Mouse (Mus musculus) gastrocnemius, adult 2 months (tissue): ENCODE measurements around the gene Panx2. TPM values are rescaled to one million over a fixed set of nuclear protein-coding genes. Genes with fewer than 3 reads are reported as not detected.

Experiments
- DNase-seq: peaks from one replicate; pipeline ENCODE4 v3.0.0; 2022
- H3K27ac ChIP-seq: fragments of 200-600 bp; 2 replicates; pipeline ENCODE4 v1.8.1; 2022; ENCODE audit warnings: mild to moderate bottlenecking
- H3K4me3 ChIP-seq: fragments of 200-600 bp; 2 replicates; pipeline ENCODE4 v1.8.1; 2022; ENCODE audit warnings: mild to moderate bottlenecking, moderate library complexity
- CTCF ChIP-seq: fragments of 200-600 bp; IDR thresholded peaks from 2 replicates; pipeline ENCODE4 v1.8.1; 2022; ENCODE audit warnings: antibody characterized with exemption, mild to moderate bottlenecking, moderate library complexity
- intact Hi-C: fragments of 180-260 bp; cut with DNase I; formaldehyde crosslinking; loops from one replicate; pipeline ENCODE4 v1.15.1; 2025
- total RNA-seq, 2 experiments: library from RNA; stranded (reverse); gene quantifications; 2 replicates each; pipeline ENCODE4 v1.2.3; 2021

The Panx2 gene
- total RNA-seq, 2 experiments from 2014 or later: not detected

DNA sequence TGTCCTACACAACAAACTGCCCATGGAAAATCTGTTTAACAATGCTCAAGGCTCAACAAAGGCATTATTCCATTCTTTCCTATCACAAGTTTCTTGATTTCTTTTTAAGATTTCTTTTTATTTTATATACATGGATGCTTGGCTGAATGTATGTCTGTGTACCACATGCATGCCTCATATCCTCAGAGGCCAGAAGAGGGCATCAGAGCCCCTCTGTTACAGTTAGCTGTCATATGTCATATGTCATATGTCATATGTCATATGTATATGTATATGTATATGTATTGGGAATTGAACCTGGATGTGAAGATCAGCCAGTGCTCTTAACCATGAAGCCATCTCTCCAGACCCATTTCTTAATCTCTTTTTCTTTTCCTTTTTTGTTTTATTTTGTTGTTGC lies 58.5 kb downstream of the Panx2 start:
- DNase-seq: no peak
- Histone ChIP-seq H3K4me3 (no peak overlapping the region), H3K27ac (no peak overlapping the region)
- TF ChIP-seq CTCF: peak; percentile 50
- intact Hi-C loops: no loop called here

DNA sequence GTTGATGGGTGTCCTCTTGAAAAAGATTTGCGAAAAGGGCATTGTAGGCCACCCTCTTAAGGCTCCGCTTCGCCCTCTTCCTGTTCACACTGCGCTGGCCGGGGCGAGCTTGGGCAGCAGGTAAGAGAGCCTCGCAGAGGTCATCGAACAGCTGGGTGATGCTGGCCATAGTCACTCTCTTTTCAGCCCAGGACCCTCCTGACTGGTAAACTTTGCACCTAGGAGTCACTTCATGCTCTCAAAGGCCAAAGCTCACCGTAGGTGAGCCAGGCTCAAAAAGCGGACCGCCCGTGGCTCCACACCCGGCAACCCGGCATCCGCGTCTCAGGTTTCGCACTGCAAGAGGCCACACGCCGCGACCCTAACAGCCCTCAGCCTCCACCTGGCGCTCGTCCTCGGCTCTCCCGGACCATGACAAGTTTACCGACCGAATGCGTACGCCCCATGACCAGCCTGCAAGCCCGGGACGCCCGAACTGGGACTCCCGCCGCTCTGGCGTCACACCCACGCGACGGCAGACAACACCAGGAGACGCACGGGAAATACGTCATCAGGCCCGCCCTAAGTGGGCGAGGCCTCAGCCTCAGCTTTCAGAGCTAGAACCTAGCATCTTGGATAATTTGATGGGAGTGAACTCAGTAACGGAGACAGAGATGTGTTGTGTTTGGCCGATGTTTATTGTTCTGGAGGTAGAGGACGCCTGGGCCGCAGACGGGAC lies 63.3 kb downstream of the Panx2 start, which contains the start of gene Tubgcp6:
Gene Tubgcp6, minus strand, starts transcription at position 464 of the 718 bp plus-strand sequence.
- peak within 1 kb of the TSS; percentile 94 for H3K27ac ChIP-seq
- TF ChIP-seq CTCF: no peak
- DNase-seq: peak; percentile 96
- intact Hi-C loops: no loop called here
- peak within 1 kb of the TSS; percentile 99 for H3K4me3 ChIP-seq

Other genes starting within 250 kb of the Panx2 start
- 1 to 10 TPM; 3.9 to 6.6 TPM for gene Alg12, start 240.4 kb upstream of the Panx2 start, total RNA-seq
- gene Creld2, start 240.1 kb upstream of the Panx2 start, total RNA-seq: 10 to 100 TPM in 1 of 2 experiments, 1 to 10 TPM in 1; 8.1 to 11.6 TPM
- 10 to 100 TPM; 34.4 to 46.6 TPM for gene Pim3, start 197.5 kb upstream of the Panx2 start, total RNA-seq
- not detected for gene Ttll8, start 105.3 kb upstream of the Panx2 start, total RNA-seq
- not detected for gene Mlc1, start 80.7 kb upstream of the Panx2 start, total RNA-seq
- gene Mov10l1, start 76.8 kb upstream of the Panx2 start, total RNA-seq: not detected
- gene Trabd, start 15.4 kb downstream of the Panx2 start, total RNA-seq: 10 to 100 TPM; 28.5 to 33.6 TPM
- 10 to 100 TPM; 13.8 to 15.6 TPM for gene Selenoo, start 29.4 kb downstream of the Panx2 start, total RNA-seq
- 1 to 10 TPM; 6.8 to 8.4 TPM for gene Tubgcp6, start 63.4 kb downstream of the Panx2 start, total RNA-seq
- gene Hdac10, start 69.0 kb downstream of the Panx2 start, total RNA-seq: 1 to 10 TPM; 5.9 to 6.4 TPM
- 100 to 1,000 TPM; 128 TPM for gene Mapk12, start 81.0 kb downstream of the Panx2 start, total RNA-seq
- 1 to 10 TPM; 1.0 to 1.1 TPM for gene Mapk11, start 89.9 kb downstream of the Panx2 start, total RNA-seq
- 1 to 10 TPM; 8.3 to 8.7 TPM for gene Plxnb2, start 121.1 kb downstream of the Panx2 start, total RNA-seq
- gene Dennd6b, start 136.8 kb downstream of the Panx2 start, total RNA-seq: 10 to 100 TPM in 1 of 2 experiments, 1 to 10 TPM in 1; 8.9 to 10.9 TPM
- 10 to 100 TPM; 90.7 to 94.1 TPM for gene Ppp6r2, start 151.8 kb downstream of the Panx2 start, total RNA-seq